Mouse (Mus musculus): ENCODE measurements at regions not wholly inside any gene's neighbourhood (a gene's known extent, or its start where the extent isn't known, plus 50 kb on each side); places are given as distances from the start of the nearest gene placed in this dataset.
A peak's percentile ranks its signal among the peaks of the same experiment; 100 is the strongest.

GRCm38 (mm10) chr2:50757837-50758541 is 390.9 kb downstream of the Rnd3 start:
- no peak for TF ChIP-seq POLR2A (IDR thresholded peaks at IDR 0.05; ENCODE audit: borderline replicate concordance, extremely low read depth, insufficient read depth, insufficient read length, poor library complexity, severe bottlenecking)
- no peak for TF ChIP-seq CTCF (IDR thresholded peaks at IDR 0.05; ENCODE audit: borderline replicate concordance, extremely low read depth, insufficient read depth, insufficient read length)
- no peak for DNase-seq (ENCODE audit: low read depth)

DNA sequence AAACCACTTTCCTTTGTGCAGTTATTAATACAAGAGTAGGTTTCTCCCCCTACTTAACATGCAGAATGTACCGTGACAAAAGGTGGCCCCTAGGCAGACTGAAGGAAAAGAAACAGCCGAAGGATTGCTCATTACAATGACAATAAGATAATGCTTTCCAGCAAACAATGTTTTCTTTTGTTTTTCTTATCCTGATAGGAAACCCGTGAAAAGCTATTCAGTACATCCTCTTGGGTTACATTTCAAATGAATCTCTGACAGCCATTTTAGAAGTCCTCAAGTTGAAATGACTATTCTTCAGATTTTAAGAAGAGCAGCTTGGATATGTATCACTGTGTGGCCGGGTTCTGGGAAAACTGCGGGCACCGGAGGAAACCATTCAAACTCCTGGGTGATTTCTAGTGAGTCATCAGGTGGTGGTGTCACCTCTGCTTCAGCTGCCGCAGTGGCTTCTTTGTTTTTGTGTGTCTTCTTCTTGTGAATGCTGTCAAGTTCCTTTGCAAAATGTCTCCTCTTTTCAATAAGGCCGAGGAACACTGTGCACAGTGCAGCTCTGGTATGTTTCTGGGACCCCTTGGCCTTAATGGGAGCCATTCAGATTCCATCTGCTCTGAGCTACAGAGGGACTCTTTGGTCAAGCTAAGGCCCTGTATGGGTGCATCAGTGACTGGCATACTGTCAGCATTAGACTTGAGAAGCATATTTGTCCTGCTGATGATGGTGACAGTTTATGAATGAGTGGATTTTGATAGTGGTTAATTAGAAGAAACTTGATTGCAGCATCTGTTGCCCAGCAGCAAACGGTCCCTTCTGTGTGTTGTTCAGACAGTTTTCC is 393.1 kb downstream of the Rnd3 start:
- TF ChIP-seq POLR2A (IDR thresholded peaks at IDR 0.05; ENCODE audit: borderline replicate concordance, extremely low read depth, insufficient read depth, insufficient read length, poor library complexity, severe bottlenecking), result no peak
- TF ChIP-seq CTCF (IDR thresholded peaks at IDR 0.05; ENCODE audit: borderline replicate concordance, extremely low read depth, insufficient read depth, insufficient read length), result no peak
- peak; percentile 65 for DNase-seq (ENCODE audit: low read depth)

DNA sequence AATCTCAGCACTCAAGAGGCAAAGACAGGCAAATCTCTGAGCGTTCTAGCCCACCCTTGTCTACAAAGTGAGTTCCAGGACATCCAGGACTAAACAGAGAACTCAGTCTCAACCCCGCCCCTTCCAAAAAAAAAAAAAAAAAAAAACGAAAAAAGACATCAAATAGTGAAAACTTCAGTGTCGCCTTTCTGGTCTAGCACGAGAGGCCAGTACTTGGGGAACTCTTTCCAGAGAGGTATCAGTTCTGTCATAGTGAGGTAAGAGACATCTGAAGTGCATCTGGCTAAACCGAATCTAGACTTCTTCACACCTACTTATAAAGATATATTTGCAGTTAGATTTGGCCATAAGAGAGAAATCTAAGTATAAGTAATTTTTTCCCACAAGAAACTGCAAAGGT is 393.8 kb downstream of the Rnd3 start:
- TF ChIP-seq POLR2A (IDR thresholded peaks at IDR 0.05; ENCODE audit: borderline replicate concordance, extremely low read depth, insufficient read depth, insufficient read length, poor library complexity, severe bottlenecking), result no peak
- TF ChIP-seq CTCF (IDR thresholded peaks at IDR 0.05; ENCODE audit: borderline replicate concordance, extremely low read depth, insufficient read depth, insufficient read length), result no peak
- no peak for DNase-seq (ENCODE audit: low read depth)

DNA sequence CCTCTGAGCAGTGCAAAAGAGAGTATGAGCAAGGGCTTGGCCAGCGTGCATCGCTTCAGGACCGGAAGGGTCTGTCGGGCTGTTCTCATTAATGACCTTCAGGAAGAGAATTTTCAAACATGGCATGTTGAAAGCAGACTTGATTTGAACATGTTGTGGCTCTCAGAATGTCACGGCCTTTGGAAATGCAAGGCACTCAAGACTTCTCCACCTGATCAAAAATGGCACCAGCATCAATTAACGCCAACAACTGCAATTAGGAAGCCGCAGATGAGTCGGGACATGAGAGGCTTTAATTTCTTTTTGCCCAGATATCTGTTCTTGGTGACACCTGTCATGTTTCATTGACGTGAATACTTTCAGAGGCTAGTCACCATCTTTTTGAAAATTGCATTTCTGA is 396.5 kb downstream of the Rnd3 start:
- DNase-seq (ENCODE audit: low read depth), result peak; percentile 39
- TF ChIP-seq CTCF (IDR thresholded peaks at IDR 0.05; ENCODE audit: borderline replicate concordance, extremely low read depth, insufficient read depth, insufficient read length) (no peak), POLR2A (IDR thresholded peaks at IDR 0.05; ENCODE audit: borderline replicate concordance, extremely low read depth, insufficient read depth, insufficient read length, poor library complexity, severe bottlenecking) (no peak)

- no peak for TF ChIP-seq CTCF (IDR thresholded peaks at IDR 0.05; ENCODE audit: borderline replicate concordance, extremely low read depth, insufficient read depth, insufficient read length)
- no peak for TF ChIP-seq POLR2A (IDR thresholded peaks at IDR 0.05; ENCODE audit: borderline replicate concordance, extremely low read depth, insufficient read depth, insufficient read length, poor library complexity, severe bottlenecking)
- DNase-seq (ENCODE audit: low read depth), result peak; percentile 48
Measured at GRCm38 (mm10) chr2:50750799-50751198, 398.1 kb downstream of the Rnd3 start.

DNA sequence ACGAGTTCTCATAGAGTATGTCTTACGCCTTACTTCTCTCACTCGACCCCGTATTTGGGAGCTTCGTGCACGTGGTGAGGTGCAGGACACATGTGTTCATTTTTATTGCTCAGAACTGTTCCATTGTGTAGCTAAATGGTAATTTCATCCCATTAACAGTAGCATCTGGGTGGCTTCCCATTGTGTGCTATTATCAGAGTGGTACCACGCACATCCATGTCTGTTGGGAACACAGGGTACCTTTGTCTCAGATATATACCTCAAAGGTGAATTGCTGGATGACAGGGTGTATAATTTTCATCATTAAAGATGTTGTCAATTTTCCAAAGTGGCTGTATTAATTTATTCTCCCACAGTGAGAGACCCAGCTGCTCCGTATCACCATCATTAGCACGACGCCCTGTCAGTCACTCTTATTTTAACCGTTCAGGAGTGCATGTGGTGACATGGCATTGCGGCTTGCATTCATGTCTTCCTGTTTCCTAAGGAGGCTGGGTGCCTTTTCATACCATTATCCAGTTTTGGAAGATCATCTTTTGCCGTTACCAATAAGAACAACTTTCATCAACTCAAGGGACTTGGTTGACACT is 404.2 kb downstream of the Rnd3 start:
- TF ChIP-seq POLR2A (IDR thresholded peaks at IDR 0.05; ENCODE audit: borderline replicate concordance, extremely low read depth, insufficient read depth, insufficient read length, poor library complexity, severe bottlenecking) (no peak), CTCF (IDR thresholded peaks at IDR 0.05; ENCODE audit: borderline replicate concordance, extremely low read depth, insufficient read depth, insufficient read length) (no peak)
- DNase-seq (ENCODE audit: low read depth), result peak; percentile 72

DNA sequence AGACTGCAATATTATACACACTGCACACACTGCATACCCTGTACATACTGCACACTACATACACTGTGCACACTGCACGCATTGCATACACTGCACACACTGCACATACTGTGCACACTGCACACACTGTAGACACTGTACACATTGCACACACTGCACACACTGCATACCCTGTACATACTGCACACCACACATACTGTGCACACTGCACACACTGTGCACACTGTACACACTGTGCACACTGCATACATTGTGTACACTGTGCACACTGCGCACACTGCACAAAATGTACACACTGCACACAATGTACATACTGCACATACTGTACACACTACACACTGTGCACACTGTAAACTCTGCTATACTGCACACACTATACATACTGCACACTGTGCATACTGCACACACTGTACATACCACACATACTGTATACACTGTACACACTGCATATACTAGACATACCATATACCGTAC is 405.1 kb downstream of the Rnd3 start:
- DNase-seq (ENCODE audit: low read depth), result no peak
- no peak for TF ChIP-seq POLR2A (IDR thresholded peaks at IDR 0.05; ENCODE audit: borderline replicate concordance, extremely low read depth, insufficient read depth, insufficient read length, poor library complexity, severe bottlenecking)
- TF ChIP-seq CTCF (IDR thresholded peaks at IDR 0.05; ENCODE audit: borderline replicate concordance, extremely low read depth, insufficient read depth, insufficient read length), result no peak

- TF ChIP-seq POLR2A (IDR thresholded peaks at IDR 0.05; ENCODE audit: borderline replicate concordance, extremely low read depth, insufficient read depth, insufficient read length, poor library complexity, severe bottlenecking) (no peak), CTCF (IDR thresholded peaks at IDR 0.05; ENCODE audit: borderline replicate concordance, extremely low read depth, insufficient read depth, insufficient read length) (no peak)
- DNase-seq (ENCODE audit: low read depth), result no peak
Measured at GRCm38 (mm10) chr2:50742421-50742820, 406.5 kb downstream of the Rnd3 start.

GRCm38 (mm10) chr2:50741337-50741736 is 407.6 kb downstream of the Rnd3 start:
- TF ChIP-seq CTCF (IDR thresholded peaks at IDR 0.05; ENCODE audit: borderline replicate concordance, extremely low read depth, insufficient read depth, insufficient read length) (no peak), POLR2A (IDR thresholded peaks at IDR 0.05; ENCODE audit: borderline replicate concordance, extremely low read depth, insufficient read depth, insufficient read length, poor library complexity, severe bottlenecking) (no peak)
- DNase-seq (ENCODE audit: low read depth), result no peak

DNA sequence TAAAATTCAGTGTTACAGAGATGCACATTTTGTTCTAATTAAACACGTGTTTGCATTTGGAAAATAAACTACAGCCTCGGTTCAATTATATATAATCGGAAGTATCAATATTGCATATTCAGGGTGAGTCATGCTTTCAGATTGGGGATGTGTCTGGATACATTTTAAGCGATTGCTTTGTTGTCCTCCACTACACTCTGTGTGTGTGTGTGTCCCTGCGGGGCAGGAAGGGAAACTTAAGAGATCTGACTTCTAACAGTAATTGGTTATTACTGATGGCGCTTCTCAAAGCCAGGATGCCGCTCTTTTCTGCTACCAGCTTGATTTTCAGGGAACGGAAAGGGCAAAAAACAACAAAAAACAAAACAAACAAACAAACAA is 409.3 kb downstream of the Rnd3 start:
- DNase-seq (ENCODE audit: low read depth), result peak; percentile 58
- TF ChIP-seq POLR2A (IDR thresholded peaks at IDR 0.05; ENCODE audit: borderline replicate concordance, extremely low read depth, insufficient read depth, insufficient read length, poor library complexity, severe bottlenecking), result no peak
- no peak for TF ChIP-seq CTCF (IDR thresholded peaks at IDR 0.05; ENCODE audit: borderline replicate concordance, extremely low read depth, insufficient read depth, insufficient read length)

GRCm38 (mm10) chr2:50738936-50739598 is 409.8 kb downstream of the Rnd3 start:
- TF ChIP-seq CTCF (IDR thresholded peaks at IDR 0.05; ENCODE audit: borderline replicate concordance, extremely low read depth, insufficient read depth, insufficient read length), result no peak
- TF ChIP-seq POLR2A (IDR thresholded peaks at IDR 0.05; ENCODE audit: borderline replicate concordance, extremely low read depth, insufficient read depth, insufficient read length, poor library complexity, severe bottlenecking), result no peak
- peak; percentile 47 for DNase-seq (ENCODE audit: low read depth)

Data from brain, embryonic 14.5 days (tissue).